Mouse (Mus musculus) B cell, adult 62 days (primary cell): ENCODE measurements around the gene Zbtb42. TPM values are rescaled to one million over a fixed set of nuclear protein-coding genes. Genes with fewer than 3 reads are reported as not detected.

Experiments used
- total RNA-seq: library from RNA; stranded (reverse); gene quantifications from 4 replicates; pipeline ENCODE4 v1.2.4, GENCODE M21; 2023

The Zbtb42 gene
- 1.5 to 6.3 TPM (median 3.0 TPM) in 4 replicates for total RNA-seq

GRCm38 (mm10) chr12:112678555-112679026 is at the start of gene Zbtb42:
TSS of gene Zbtb42 (plus strand) at chr12:112678828.

DNA sequence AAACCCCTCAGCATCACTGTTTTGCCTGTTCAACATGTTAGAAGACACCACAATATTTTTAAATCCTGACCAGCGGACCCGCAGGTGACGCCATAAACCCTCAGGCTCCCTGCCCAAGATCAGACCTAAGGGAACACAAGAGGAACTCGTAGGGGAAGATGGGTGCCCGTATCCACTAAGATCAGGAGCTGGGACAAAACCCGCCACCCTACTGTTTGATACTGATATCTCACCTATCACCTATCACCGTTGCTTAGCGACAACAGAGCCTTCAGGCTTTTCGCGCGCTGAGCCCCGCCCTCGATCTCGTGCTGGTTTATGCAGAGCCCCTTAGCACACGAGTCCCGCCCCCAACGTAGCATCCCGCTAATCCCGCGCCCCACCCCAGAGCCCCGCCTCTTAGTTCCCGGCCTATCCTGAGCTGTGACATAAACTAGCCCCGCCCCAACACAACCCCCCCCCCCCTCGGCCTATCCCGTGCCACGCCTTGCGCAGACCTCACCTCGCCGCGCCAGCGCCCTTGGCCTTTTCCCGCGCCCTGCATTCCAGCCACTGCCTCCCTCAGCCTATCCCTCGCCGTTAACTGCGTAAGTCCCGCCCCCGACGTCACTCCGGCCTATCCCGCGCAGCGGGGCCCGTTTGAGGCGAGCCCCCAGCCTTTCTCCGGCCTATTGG is 34.3 kb upstream of the Zbtb42 start, which contains the start of gene Siva1:
TSS of gene Siva1 (plus strand) at position 500 of the 675 bp plus-strand sequence.

DNA sequence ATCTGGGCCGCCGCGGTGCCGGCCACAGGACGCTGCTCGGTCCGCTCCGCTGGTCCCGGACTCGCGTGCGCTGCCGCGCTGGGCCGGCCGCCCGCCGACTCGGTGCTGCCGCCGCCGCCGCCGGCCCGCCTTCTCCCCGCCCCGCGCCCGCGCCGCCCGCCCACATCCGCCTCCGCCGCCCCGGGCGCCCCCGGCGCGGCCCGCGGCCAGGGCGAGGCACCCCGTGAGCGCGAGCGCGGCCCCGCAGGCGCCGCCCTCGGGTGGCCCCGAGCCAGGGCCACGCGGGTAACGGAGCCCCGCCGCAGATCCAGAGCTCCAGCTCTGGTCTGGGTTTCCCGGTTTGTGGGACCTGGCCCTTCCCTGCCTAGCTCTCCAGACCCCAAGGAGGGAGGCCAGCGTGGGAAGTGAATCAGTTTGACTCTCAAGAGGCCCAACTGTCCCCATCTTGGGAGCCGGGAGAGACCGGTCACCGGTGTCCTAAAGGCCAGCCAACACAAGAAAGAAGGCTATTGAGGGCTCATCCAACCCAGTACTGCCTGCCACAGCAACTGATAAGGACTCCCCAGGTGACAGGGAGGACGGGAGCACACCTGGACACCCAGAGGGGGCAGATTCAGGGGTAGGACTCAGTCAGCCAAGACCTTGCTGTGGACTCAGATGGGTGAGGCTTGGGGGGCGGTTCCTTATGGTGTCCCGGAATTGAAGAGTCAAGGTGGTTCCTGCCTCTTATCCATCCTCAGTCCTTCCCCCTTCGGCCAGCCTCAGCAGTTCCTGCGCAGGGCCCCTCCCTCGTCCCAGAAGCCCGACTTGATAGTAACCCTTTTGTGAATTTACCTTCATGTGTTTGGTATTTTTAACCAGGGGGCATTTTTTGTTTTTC is 4.3 kb upstream of the Zbtb42 start, which contains the start of gene Akt1:
TSS of gene Akt1 (minus strand) at position 753 of the 880 bp plus-strand sequence.

DNA sequence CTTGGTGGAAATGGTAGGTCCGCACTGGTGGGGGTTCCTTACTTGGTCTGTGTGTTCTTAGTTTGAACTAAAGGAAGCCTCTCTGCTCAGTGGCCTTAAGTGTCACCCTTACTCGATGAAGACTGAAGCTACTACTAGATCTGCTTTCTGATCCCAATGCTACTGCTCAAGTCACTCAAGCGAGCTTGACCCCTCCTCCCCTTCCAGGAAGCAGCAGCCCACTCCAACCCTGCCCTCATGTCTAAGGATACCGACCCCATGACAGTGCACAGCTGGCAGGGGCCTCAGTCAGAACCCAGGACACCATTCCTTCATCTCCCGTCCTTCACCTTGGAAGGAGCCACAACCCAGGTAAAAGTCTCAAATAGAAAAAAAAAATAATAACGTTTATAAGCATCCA is 41.6 kb downstream of the Zbtb42 start, which contains the start of gene Cep170b:
TSS of gene Cep170b (plus strand) at position 240 of the 400 bp plus-strand sequence.

Other genes with a start within 250 kb of the Zbtb42 start
- not detected in 4 replicates for gene A530016L24Rik, start 189.4 kb upstream of the Zbtb42 start, total RNA-seq
- gene Tmem179, start 162.1 kb upstream of the Zbtb42 start, total RNA-seq: not detected in 4 replicates
- 27.3 to 32.1 TPM (median 29.2 TPM) in 4 replicates for gene Inf2, start 90.0 kb upstream of the Zbtb42 start, total RNA-seq
- 7.1 to 9.5 TPM (median 8.5 TPM) in 4 replicates for gene Adssl1, start 58.8 kb upstream of the Zbtb42 start, total RNA-seq
- 20.6 to 29.7 TPM (median 21.2 TPM) in 4 replicates for gene Siva1, start 34.1 kb upstream of the Zbtb42 start, total RNA-seq
- gene Akt1, start 3.9 kb upstream of the Zbtb42 start, total RNA-seq: 86.0 to 99.6 TPM (median 90.5 TPM) in 4 replicates
- gene Cep170b, start 41.6 kb downstream of the Zbtb42 start, total RNA-seq: 12.3 to 16.4 TPM (median 14.3 TPM) in 4 replicates
- gene Pld4, start 81.8 kb downstream of the Zbtb42 start, total RNA-seq: 320 to 372 TPM (median 333 TPM) in 4 replicates
- gene Ahnak2, start 123.8 kb downstream of the Zbtb42 start, total RNA-seq: 0.34 to 0.58 TPM (median 0.51 TPM) in 3 of 4 replicates, not detected in the other
- 1.3 to 3.4 TPM (median 2.0 TPM) in 3 of 4 replicates, not detected in the other for gene Clba1, start 130.1 kb downstream of the Zbtb42 start, total RNA-seq
- 27.5 to 32.2 TPM (median 29.9 TPM) in 4 replicates for gene Cdca4, start 150.6 kb downstream of the Zbtb42 start, total RNA-seq
- 92.4 to 97.2 TPM (median 95.4 TPM) in 4 replicates for gene Gpr132, start 189.4 kb downstream of the Zbtb42 start, total RNA-seq